Mouse (Mus musculus): ENCODE results near the gene Slc35a2.

DNA sequence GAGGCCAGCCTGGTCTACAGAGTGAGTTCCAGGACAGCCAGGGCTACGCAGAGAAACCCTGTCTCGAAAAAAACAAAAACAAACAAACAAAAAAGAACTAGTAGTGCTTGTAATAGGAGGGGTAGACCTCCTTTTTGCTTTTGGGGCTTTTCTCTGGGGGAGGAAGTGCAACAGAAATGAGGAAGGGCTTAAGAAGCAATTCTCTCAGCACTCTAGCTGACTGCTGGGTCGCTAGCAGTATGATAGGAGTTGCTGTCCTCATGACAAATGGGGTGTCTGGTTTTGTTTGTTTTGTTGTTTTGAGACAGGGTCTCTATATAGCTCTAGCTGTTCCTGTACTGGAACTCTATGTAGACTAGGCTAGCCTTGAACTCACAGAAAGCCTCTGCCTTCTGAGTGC, 19.3 kb upstream of the Slc35a2 start:
- TF ChIP-seq EP300 (IDR thresholded peaks at IDR 0.05; ENCODE audit: low read depth) (no peak), CTCF (IDR thresholded peaks at IDR 0.05; ENCODE audit: low read depth) (no peak)

Data from liver, embryonic 14.5 days (tissue).